Mouse (Mus musculus): ENCODE measurements around the gene Trarg1.
"Not testable (repeated sequence)": the region's sequence is repeated elsewhere in the genome, so short reads cannot be mapped to it uniquely, and the experiment has no call there.

Trarg1 gene

GRCm38 (mm10) chr11:76679508-76679907 lies at the start of gene Trarg1:
Gene Trarg1, plus strand, starts transcription at chr11:76679808.
- in situ Hi-C loops (cut with MboI; ENCODE audit: low pct_unique_long_range_greater_than_20kb in 1 of 2, low sequenced_read_pairs in 2 of 2, unreplicated experiment in 1 of 2): not testable (repeated sequence)

- in situ Hi-C loops (cut with MboI; ENCODE audit: low pct_unique_long_range_greater_than_20kb in 1 of 2, low sequenced_read_pairs in 2 of 2, unreplicated experiment in 1 of 2): no loop called here
Measured at GRCm38 (mm10) chr11:76630023-76630422, 49.6 kb upstream of the Trarg1 start.

GRCm38 (mm10) chr11:76630487-76630886 lies 49.1 kb upstream of the Trarg1 start:
- in situ Hi-C loops (cut with MboI; ENCODE audit: low pct_unique_long_range_greater_than_20kb in 1 of 2, low sequenced_read_pairs in 2 of 2, unreplicated experiment in 1 of 2): no loop called here

- in situ Hi-C loops (cut with MboI; ENCODE audit: low pct_unique_long_range_greater_than_20kb in 1 of 2, low sequenced_read_pairs in 2 of 2, unreplicated experiment in 1 of 2): no loop called here
Measured at GRCm38 (mm10) chr11:76639269-76639985, 40.2 kb upstream of the Trarg1 start.

- in situ Hi-C loops (cut with MboI; ENCODE audit: low pct_unique_long_range_greater_than_20kb in 1 of 2, low sequenced_read_pairs in 2 of 2, unreplicated experiment in 1 of 2): loop anchor here in 1 of 2 experiments (5.0 to 10.0 kb wide), 2 partner anchors 123 to 205 kb away; no protein-coding TSS in a partner anchor
Measured at GRCm38 (mm10) chr11:76640231-76640630, 39.4 kb upstream of the Trarg1 start.

GRCm38 (mm10) chr11:76644257-76644656 lies 35.4 kb upstream of the Trarg1 start:
- in situ Hi-C loops (cut with MboI; ENCODE audit: low pct_unique_long_range_greater_than_20kb in 1 of 2, low sequenced_read_pairs in 2 of 2, unreplicated experiment in 1 of 2): loop anchor here in 1 of 2 experiments (5.0 to 10.0 kb wide), 2 partner anchors 127 to 209 kb away; no protein-coding TSS in a partner anchor

GRCm38 (mm10) chr11:76645036-76645435 lies 34.6 kb upstream of the Trarg1 start:
- in situ Hi-C loops (cut with MboI; ENCODE audit: low pct_unique_long_range_greater_than_20kb in 1 of 2, low sequenced_read_pairs in 2 of 2, unreplicated experiment in 1 of 2): loop anchor here in 1 of 2 experiments (10.0 kb wide), 1 partner anchor 210 kb away; no protein-coding TSS in a partner anchor

GRCm38 (mm10) chr11:76645955-76646354 lies 33.7 kb upstream of the Trarg1 start:
- in situ Hi-C loops (cut with MboI; ENCODE audit: low pct_unique_long_range_greater_than_20kb in 1 of 2, low sequenced_read_pairs in 2 of 2, unreplicated experiment in 1 of 2): loop anchor here in 1 of 2 experiments (10.0 kb wide), 1 partner anchor 211 kb away; no protein-coding TSS in a partner anchor

GRCm38 (mm10) chr11:76647062-76647461 lies 32.5 kb upstream of the Trarg1 start:
- in situ Hi-C loops (cut with MboI; ENCODE audit: low pct_unique_long_range_greater_than_20kb in 1 of 2, low sequenced_read_pairs in 2 of 2, unreplicated experiment in 1 of 2): loop anchor here in 1 of 2 experiments (10.0 kb wide), 1 partner anchor 212 kb away; no protein-coding TSS in a partner anchor

GRCm38 (mm10) chr11:76647500-76647899 lies 32.1 kb upstream of the Trarg1 start:
- in situ Hi-C loops (cut with MboI; ENCODE audit: low pct_unique_long_range_greater_than_20kb in 1 of 2, low sequenced_read_pairs in 2 of 2, unreplicated experiment in 1 of 2): loop anchor here in 1 of 2 experiments (10.0 kb wide), 1 partner anchor 213 kb away; no protein-coding TSS in a partner anchor

- in situ Hi-C loops (cut with MboI; ENCODE audit: low pct_unique_long_range_greater_than_20kb in 1 of 2, low sequenced_read_pairs in 2 of 2, unreplicated experiment in 1 of 2): no loop called here
Measured at GRCm38 (mm10) chr11:76650862-76651560, 28.6 kb upstream of the Trarg1 start.

GRCm38 (mm10) chr11:76652838-76653334 lies 26.7 kb upstream of the Trarg1 start:
- in situ Hi-C loops (cut with MboI; ENCODE audit: low pct_unique_long_range_greater_than_20kb in 1 of 2, low sequenced_read_pairs in 2 of 2, unreplicated experiment in 1 of 2): no loop called here

- in situ Hi-C loops (cut with MboI; ENCODE audit: low pct_unique_long_range_greater_than_20kb in 1 of 2, low sequenced_read_pairs in 2 of 2, unreplicated experiment in 1 of 2): no loop called here
Measured at GRCm38 (mm10) chr11:76655106-76655505, 24.5 kb upstream of the Trarg1 start.

- in situ Hi-C loops (cut with MboI; ENCODE audit: low pct_unique_long_range_greater_than_20kb in 1 of 2, low sequenced_read_pairs in 2 of 2, unreplicated experiment in 1 of 2): no loop called here
Measured at GRCm38 (mm10) chr11:76657450-76657970, 22.1 kb upstream of the Trarg1 start.

- in situ Hi-C loops (cut with MboI; ENCODE audit: low pct_unique_long_range_greater_than_20kb in 1 of 2, low sequenced_read_pairs in 2 of 2, unreplicated experiment in 1 of 2): no loop called here
Measured at GRCm38 (mm10) chr11:76659138-76659930, 20.3 kb upstream of the Trarg1 start.

- in situ Hi-C loops (cut with MboI; ENCODE audit: low pct_unique_long_range_greater_than_20kb in 1 of 2, low sequenced_read_pairs in 2 of 2, unreplicated experiment in 1 of 2): no loop called here
Measured at GRCm38 (mm10) chr11:76661790-76662468, 17.7 kb upstream of the Trarg1 start.

GRCm38 (mm10) chr11:76666002-76666649 lies 13.5 kb upstream of the Trarg1 start:
- in situ Hi-C loops (cut with MboI; ENCODE audit: low pct_unique_long_range_greater_than_20kb in 1 of 2, low sequenced_read_pairs in 2 of 2, unreplicated experiment in 1 of 2): no loop called here
